Mouse (Mus musculus) C2C12 (cell line): ENCODE data around the gene Cnpy2.
"Not testable (repeated sequence)": the region's sequence is repeated elsewhere in the genome, so short reads cannot be mapped to it uniquely, and the experiment has no call there.

ENCODE experiments used
- CTCF ChIP-seq: IDR thresholded peaks from one replicate; pipeline ENCODE4 v1.5.1; 2011; ENCODE audit not compliant: control insufficient read depth, insufficient read depth, insufficient read length
- MYOG ChIP-seq: IDR thresholded peaks from one replicate; pipeline ENCODE4 v1.6.1; 2011; ENCODE audit not compliant: control insufficient read depth, insufficient read length; ENCODE audit errors: extremely low read depth

GRCm38 (mm10) chr10:128275374-128275773, 46.9 kb upstream of the Cnpy2 start:
- not testable (repeated sequence) for TF ChIP-seq CTCF, MYOG
